Mouse (Mus musculus) hindlimb bud, embryonic 11.5 days (tissue): Measurements from ENCODE around the gene Il18.

ENCODE experiments used
- DNase-seq: peaks from one replicate; pipeline ENCODE4 v3.0.0-alpha.2; 2012; ENCODE audit warnings: low read depth, low spot score; ENCODE audit errors: extremely low spot score

The Il18 gene

GRCm38 (mm10) chr9:50554241-50555093 is at the start of gene Il18:
TSS of gene Il18 (plus strand) at chr9:50554827.
- no peak for DNase-seq

DNA sequence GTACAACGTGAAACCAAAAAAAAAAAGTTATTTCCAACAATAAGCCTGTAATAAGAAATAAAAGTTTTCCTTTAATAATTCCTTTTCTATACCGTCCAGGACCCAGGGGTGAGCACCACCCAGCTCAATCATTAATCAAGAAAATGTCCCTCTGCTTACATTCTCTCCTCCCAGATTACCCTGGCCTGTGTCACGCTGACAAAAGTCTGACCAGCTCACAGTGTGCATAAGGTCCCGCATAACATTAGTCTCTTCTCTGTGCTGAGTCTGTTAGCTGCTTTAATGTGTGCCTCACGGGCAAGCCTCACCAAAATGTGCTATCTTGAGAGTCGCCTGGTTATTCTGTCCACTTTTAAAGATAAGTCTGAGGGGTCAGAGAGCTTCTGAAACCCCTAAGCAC is 49.2 kb upstream of the Il18 start:
- DNase-seq: no peak

- no peak for DNase-seq
These were observed 47.1 kb upstream of the Il18 start for GRCm38 (mm10) chr9:50507570-50507969.

DNA sequence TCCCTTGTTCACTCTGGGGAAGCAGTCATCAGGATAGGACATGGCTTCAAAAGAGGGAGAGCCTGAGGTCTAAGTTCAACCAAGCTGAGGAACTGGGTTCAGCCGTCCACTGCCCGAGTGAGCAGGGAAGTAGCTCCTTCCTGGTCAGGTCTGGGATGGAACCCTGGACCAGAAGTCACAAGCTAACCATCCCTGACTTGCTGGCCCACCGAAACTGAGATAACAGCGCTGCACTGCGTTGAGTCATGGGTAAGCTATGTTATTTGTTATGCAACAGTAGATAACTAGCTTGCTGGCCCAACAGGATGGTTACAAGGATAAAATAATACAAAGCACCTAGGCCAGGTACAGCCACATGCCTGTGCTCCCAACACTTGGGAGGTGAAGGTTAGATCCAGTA is 39.2 kb upstream of the Il18 start:
- no peak for DNase-seq

GRCm38 (mm10) chr9:50518781-50519180 is 35.8 kb upstream of the Il18 start:
- no peak for DNase-seq

GRCm38 (mm10) chr9:50520748-50521147 is 33.9 kb upstream of the Il18 start:
- no peak for DNase-seq

DNA sequence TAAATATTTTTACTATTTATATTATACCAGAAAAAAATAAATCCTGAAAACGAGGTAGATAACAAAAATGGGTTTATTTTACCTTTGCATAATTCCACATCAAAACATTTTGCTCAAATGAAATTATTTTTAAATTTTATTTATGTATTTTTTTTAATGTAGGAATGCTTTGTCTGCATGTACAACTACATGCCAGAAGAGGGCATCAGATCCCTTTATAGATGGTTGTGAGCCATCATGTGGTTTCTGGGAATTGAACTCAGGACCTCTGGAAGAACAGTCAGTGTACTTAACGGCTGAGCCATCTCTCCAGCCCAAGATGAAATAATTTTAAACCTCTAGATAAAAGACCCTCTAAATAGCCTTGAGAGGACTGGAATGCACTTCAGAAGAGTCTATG is 33.1 kb upstream of the Il18 start:
- DNase-seq: no peak

- DNase-seq: no peak
These were observed 32.1 kb upstream of the Il18 start for GRCm38 (mm10) chr9:50522574-50522973.

- no peak for DNase-seq
These were observed 29.7 kb upstream of the Il18 start for GRCm38 (mm10) chr9:50524936-50525335.

DNA sequence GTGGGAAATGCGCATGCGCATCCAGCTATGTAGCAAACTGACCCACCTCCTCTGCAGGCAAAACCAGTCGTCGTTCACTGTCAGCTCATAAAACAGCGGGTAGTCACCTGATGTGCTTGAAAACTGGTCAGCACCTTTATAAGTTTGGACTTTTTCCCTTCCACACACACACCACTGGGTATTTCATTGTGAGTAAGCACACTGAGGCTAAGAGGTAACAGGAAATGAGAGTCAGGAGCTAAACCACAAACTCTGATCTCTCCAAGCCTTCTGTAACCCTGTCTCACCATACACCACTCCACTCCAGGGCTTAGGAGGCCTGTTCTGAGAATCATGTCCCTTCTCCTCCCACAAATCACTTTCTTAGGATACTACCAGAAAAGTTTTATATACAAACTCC is 29.0 kb upstream of the Il18 start:
- DNase-seq: no peak

- no peak for DNase-seq
These were observed 26.8 kb upstream of the Il18 start for GRCm38 (mm10) chr9:50527860-50528259.

GRCm38 (mm10) chr9:50528293-50528892 is 26.2 kb upstream of the Il18 start, which contains the start of gene Pts:
TSS of gene Pts (minus strand) at chr9:50528724.
- peak; percentile 87 for DNase-seq

GRCm38 (mm10) chr9:50530890-50531289 is 23.7 kb upstream of the Il18 start:
- no peak for DNase-seq

- no peak for DNase-seq
These were observed 21.3 kb upstream of the Il18 start for GRCm38 (mm10) chr9:50533328-50533727.

- no peak for DNase-seq
These were observed 20.8 kb upstream of the Il18 start for GRCm38 (mm10) chr9:50533791-50534190.

- no peak for DNase-seq
These were observed 18.7 kb upstream of the Il18 start for GRCm38 (mm10) chr9:50535930-50536329.

GRCm38 (mm10) chr9:50536603-50537135 is 18.0 kb upstream of the Il18 start:
- no peak for DNase-seq

DNA sequence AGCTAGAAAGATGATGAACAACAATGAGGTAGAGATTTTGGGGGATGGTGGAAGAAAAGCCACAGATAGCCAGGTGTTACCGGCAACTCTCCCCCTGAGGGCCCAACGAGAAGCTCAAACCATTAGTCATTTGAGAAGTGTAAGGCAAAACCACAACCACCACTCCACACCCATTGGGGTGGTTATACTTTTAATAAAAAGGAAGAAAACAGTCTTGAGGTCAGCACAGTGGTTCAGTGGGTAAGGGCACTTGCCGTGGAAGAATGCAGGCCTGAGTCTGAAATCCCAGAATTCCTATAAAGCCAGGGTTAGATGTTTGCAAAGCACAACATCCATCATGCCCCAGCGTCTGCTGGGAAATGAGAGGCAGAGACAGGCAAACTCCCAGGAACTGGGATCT is 17.3 kb upstream of the Il18 start:
- no peak for DNase-seq

DNA sequence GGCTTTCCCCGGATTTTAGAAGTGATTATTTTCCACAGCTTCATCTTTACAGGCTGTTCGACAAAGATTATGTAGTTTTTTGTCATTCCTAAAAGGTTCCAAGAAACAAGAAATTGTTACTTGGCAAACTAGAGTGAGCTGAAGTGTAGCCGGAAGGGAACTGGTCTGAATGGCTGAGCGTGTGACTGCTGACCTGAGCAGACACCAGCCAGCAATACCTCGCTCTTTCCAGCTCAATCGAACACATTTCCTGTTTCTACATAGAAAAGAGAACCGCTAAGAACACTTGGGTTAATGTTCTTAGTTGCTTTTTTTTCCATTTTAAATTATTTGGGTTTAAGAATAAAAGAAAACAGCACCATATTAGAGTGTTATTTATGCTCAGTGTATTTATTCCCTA is 14.5 kb upstream of the Il18 start:
- no peak for DNase-seq

- no peak for DNase-seq
These were observed 12.2 kb upstream of the Il18 start for GRCm38 (mm10) chr9:50542401-50542800.

- no peak for DNase-seq
These were observed 6.7 kb upstream of the Il18 start for GRCm38 (mm10) chr9:50547859-50548478.

DNA sequence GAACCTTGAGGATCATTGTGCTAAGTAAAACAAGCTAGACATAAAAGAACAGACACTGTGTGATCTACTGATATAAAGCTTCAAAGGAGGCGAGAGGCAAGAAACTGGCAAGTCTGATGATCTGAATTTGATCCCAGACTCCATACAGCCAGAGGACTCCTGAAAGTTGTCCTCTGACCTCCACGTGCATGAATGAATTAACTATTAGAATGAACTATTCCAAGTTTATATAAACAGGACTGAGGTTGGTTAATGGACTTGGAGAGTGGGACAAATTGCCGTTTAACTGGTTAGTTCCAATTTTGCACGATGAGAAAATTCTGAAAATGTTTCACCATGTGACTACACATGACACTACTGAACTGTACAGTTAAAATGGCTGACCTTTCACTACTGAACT is 5.7 kb upstream of the Il18 start:
- no peak for DNase-seq
